Mouse (Mus musculus): Measurements from ENCODE around the gene Elac2. TPM values are rescaled to one million over a fixed set of nuclear protein-coding genes. Genes with fewer than 3 reads are reported as not detected.

The Elac2 gene
- 10 to 100 TPM; 25.9 to 27.3 TPM for total RNA-seq (2021)
- long read RNA-seq, experiment 1, transcript Elac2-202 (24 exons, 2,884 nt), result major isoform, 22 of 41 reads
- long read RNA-seq, experiment 1, partial matches to known transcripts, result 2 of 41 reads
- long read RNA-seq, experiment 1, other reads (novel, unspliced or antisense), result 15 of 41 reads
- long read RNA-seq, experiment 2, transcript Elac2-202 (24 exons, 2,884 nt), result major isoform, 33 of 54 reads
- long read RNA-seq, experiment 2, partial matches to known transcripts, result 3 of 54 reads
- long read RNA-seq, experiment 2, other reads (novel, unspliced or antisense), result 16 of 54 reads

GRCm38 (mm10) chr11:64978720-64979488 is at the start of gene Elac2:
Elac2 (plus strand) TSS chr11:64979038.
- DNase-seq (ENCODE audit: low spot score in 2 of 2), result peak; percentile 98 to 99

- DNase-seq (ENCODE audit: low spot score in 2 of 2), result no peak
Observed at GRCm38 (mm10) chr11:64929130-64929529, 49.7 kb upstream of the Elac2 start.

GRCm38 (mm10) chr11:64931060-64931770 is 47.6 kb upstream of the Elac2 start:
- DNase-seq (ENCODE audit: low spot score in 2 of 2), result peak in 1 of 2 experiments; percentile 12

- DNase-seq (ENCODE audit: low spot score in 2 of 2), result no peak
Observed at GRCm38 (mm10) chr11:64937226-64937625, 41.6 kb upstream of the Elac2 start.

- DNase-seq (ENCODE audit: low spot score in 2 of 2), result no peak
Observed at GRCm38 (mm10) chr11:64941193-64941592, 37.6 kb upstream of the Elac2 start.

GRCm38 (mm10) chr11:64949782-64950181 is 29.1 kb upstream of the Elac2 start:
- DNase-seq (ENCODE audit: low spot score in 2 of 2), result no peak

GRCm38 (mm10) chr11:64956962-64957729 is 21.7 kb upstream of the Elac2 start:
- no peak for DNase-seq (ENCODE audit: low spot score in 2 of 2)

GRCm38 (mm10) chr11:64962629-64963028 is 16.2 kb upstream of the Elac2 start:
- DNase-seq (ENCODE audit: low spot score in 2 of 2), result no peak

- peak; percentile 76 to 79 for DNase-seq (ENCODE audit: low spot score in 2 of 2)
Observed at GRCm38 (mm10) chr11:64968507-64968906, 10.3 kb upstream of the Elac2 start.

- DNase-seq (ENCODE audit: low spot score in 2 of 2), result no peak
Observed at GRCm38 (mm10) chr11:64968939-64969342, 9.9 kb upstream of the Elac2 start.

GRCm38 (mm10) chr11:64971471-64971988 is 7.3 kb upstream of the Elac2 start:
- no peak for DNase-seq (ENCODE audit: low spot score in 2 of 2)

GRCm38 (mm10) chr11:64972418-64972817 is 6.4 kb upstream of the Elac2 start:
- no peak for DNase-seq (ENCODE audit: low spot score in 2 of 2)

GRCm38 (mm10) chr11:64979489-64979845 is 629 bp downstream of the Elac2 start:
- no peak for DNase-seq (ENCODE audit: low spot score in 2 of 2)

- DNase-seq (ENCODE audit: low spot score in 2 of 2), result no peak
Observed at GRCm38 (mm10) chr11:64988556-64988955, 9.7 kb downstream of the Elac2 start.

- DNase-seq (ENCODE audit: low spot score in 2 of 2), result no peak
Observed at GRCm38 (mm10) chr11:64998439-64998838, 19.6 kb downstream of the Elac2 start.

GRCm38 (mm10) chr11:64999685-65000084 is 20.8 kb downstream of the Elac2 start:
- DNase-seq (ENCODE audit: low spot score in 2 of 2), result no peak

- no peak for DNase-seq (ENCODE audit: low spot score in 2 of 2)
Observed at GRCm38 (mm10) chr11:65001729-65002128, 22.9 kb downstream of the Elac2 start.

GRCm38 (mm10) chr11:65003611-65004010 is 24.8 kb downstream of the Elac2 start:
- no peak for DNase-seq (ENCODE audit: low spot score in 2 of 2)

GRCm38 (mm10) chr11:65004836-65005235 is 26.0 kb downstream of the Elac2 start:
- DNase-seq (ENCODE audit: low spot score in 2 of 2), result no peak

GRCm38 (mm10) chr11:65006047-65006446 is 27.2 kb downstream of the Elac2 start:
- DNase-seq (ENCODE audit: low spot score in 2 of 2), result no peak

- DNase-seq (ENCODE audit: low spot score in 2 of 2), result no peak
Observed at GRCm38 (mm10) chr11:65013906-65014305, 35.1 kb downstream of the Elac2 start.
